22 mouse cellular contexts compared by ENCODE assay signal in the genomic region with DNA sequence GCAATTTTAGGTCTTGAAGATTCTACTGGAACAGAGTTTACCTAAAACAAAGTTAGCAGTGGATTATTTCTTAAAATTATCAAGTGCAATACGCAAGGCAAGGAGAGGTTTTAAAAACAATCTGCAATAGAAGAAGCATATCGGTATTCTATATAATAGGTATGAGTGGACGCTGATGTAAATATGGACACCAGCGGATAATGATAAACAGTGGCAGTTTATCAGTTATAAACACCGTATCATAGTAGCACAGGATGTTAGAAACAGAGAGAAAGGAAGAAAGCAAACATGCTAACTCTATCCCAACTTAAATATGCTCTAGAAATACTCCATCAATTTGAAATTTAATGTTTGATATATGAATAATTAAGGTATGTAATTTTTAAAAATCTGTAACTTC. TPM values are rescaled to one million over a fixed set of nuclear protein-coding genes. Genes with fewer than 3 reads are reported as not detected.
DNase-seq lines count a peak whose midpoint lies in the region; ATAC-seq lines count a peak whose summit lies in the region.
"Had no signal": no experiment of that assay in that cellular context is flagged by ENCODE, and none has a peak within 500 bp of the region (broad histone marks: within the 10 kb centered on the region; RNA-seq: fewer than 3 reads in every experiment).

No protein-coding gene starts in this region.

- H3K9ac ChIP-seq in liver, embryonic 13.5 days = no peak overlapping the region
- no peak overlapping the region for H3K9ac ChIP-seq in liver, embryonic 12.5 days
- no peak overlapping the region for H3K9ac ChIP-seq in liver, embryonic 15.5 days
- no peak overlapping the region for H3K9ac ChIP-seq in liver, embryonic 11.5 days (ENCODE audit: low read depth, low read length)
- H3K9ac ChIP-seq: embryonic facial prominence, embryonic 12.5 days; forebrain, embryonic 13.5 days; forebrain, embryonic 15.5 days had no signal

- H3K4me1 ChIP-seq in liver, embryonic 13.5 days (replicated peaks) = peaks cover 47% of the 10 kb centered on the region
- H3K4me1 ChIP-seq in liver, embryonic 12.5 days = peaks cover 34% of the 10 kb centered on the region
- H3K4me1 ChIP-seq in liver, embryonic 15.5 days (replicated peaks) = peaks cover 38% of the 10 kb centered on the region
- H3K4me1 ChIP-seq in liver, embryonic 11.5 days (replicated peaks; ENCODE audit: control insufficient read depth, insufficient read depth, low read length) = no peaks in the 10 kb centered on the region
- H3K4me1 ChIP-seq: embryonic facial prominence, embryonic 10.5 days; embryonic facial prominence, embryonic 12.5 days; forebrain, embryonic 13.5 days had no signal

- H3K27ac ChIP-seq in liver, embryonic 13.5 days = peak overlapping the region; percentile 75; the same call in 1 of the 2 replicates
- no peak overlapping the region for H3K27ac ChIP-seq in liver, embryonic 12.5 days
- H3K27ac ChIP-seq in liver, embryonic 15.5 days (replicated peaks) = 0 out of 2 replicates have a peak overlapping the region, but pooled peaks have one; percentile 45
- no peak overlapping the region for H3K27ac ChIP-seq in liver, embryonic 11.5 days (ENCODE audit: low read depth, low read length)
- H3K27ac ChIP-seq: embryonic facial prominence, embryonic 10.5 days; embryonic facial prominence, embryonic 12.5 days; forebrain, embryonic 13.5 days; forebrain, embryonic 15.5 days had no signal

- no peak overlapping the region for H3K4me2 ChIP-seq in liver, embryonic 13.5 days
- H3K4me2 ChIP-seq in liver, embryonic 12.5 days = no peak overlapping the region
- H3K4me2 ChIP-seq in liver, embryonic 15.5 days = no peak overlapping the region
- H3K4me2 ChIP-seq in liver, embryonic 11.5 days = no peak overlapping the region
- H3K4me2 ChIP-seq: embryonic facial prominence, embryonic 12.5 days; forebrain, embryonic 13.5 days; forebrain, embryonic 15.5 days had no signal

- H3K36me3 ChIP-seq in liver, embryonic 13.5 days = no peaks in the 10 kb centered on the region
- H3K36me3 ChIP-seq in liver, embryonic 12.5 days = no peaks in the 10 kb centered on the region
- H3K36me3 ChIP-seq in liver, embryonic 15.5 days (replicated peaks) = no peaks in the 10 kb centered on the region
- H3K36me3 ChIP-seq in liver, embryonic 11.5 days (ENCODE audit: control insufficient read depth, insufficient read depth, low read length) = no peaks in the 10 kb centered on the region
- H3K36me3 ChIP-seq: embryonic facial prominence, embryonic 10.5 days; embryonic facial prominence, embryonic 12.5 days; forebrain, embryonic 15.5 days; G1E had no signal

- H3K4me3 ChIP-seq in liver, embryonic 13.5 days (replicated peaks) = no peak overlapping the region
- H3K4me3 ChIP-seq in liver, embryonic 12.5 days = no peak overlapping the region
- no peak overlapping the region for H3K4me3 ChIP-seq in liver, embryonic 15.5 days (replicated peaks)
- H3K4me3 ChIP-seq in liver, embryonic 11.5 days (ENCODE audit: low read depth, low read length) = no peak overlapping the region
- H3K4me3 ChIP-seq: embryonic facial prominence, embryonic 10.5 days; embryonic facial prominence, embryonic 12.5 days; forebrain, embryonic 13.5 days; forebrain, embryonic 15.5 days had no signal

- no peaks in the 10 kb centered on the region for H3K9me3 ChIP-seq in liver, embryonic 13.5 days (replicated peaks)
- H3K9me3 ChIP-seq in liver, embryonic 12.5 days (replicated peaks) = 0 out of 2 replicates have a peak, but pooled peaks cover 4% of the 10 kb centered on the region
- no peaks in the 10 kb centered on the region for H3K9me3 ChIP-seq in liver, embryonic 15.5 days (replicated peaks)
- H3K9me3 ChIP-seq in liver, embryonic 11.5 days (ENCODE audit: control insufficient read depth, low read length) = no peaks in the 10 kb centered on the region
- H3K9me3 ChIP-seq: embryonic facial prominence, embryonic 10.5 days; embryonic facial prominence, embryonic 12.5 days; forebrain, embryonic 13.5 days; forebrain, embryonic 15.5 days; G1E had no signal

- 44% methylated on average over 5 of the region's 5 CpGs for WGBS in liver, embryonic 13.5 days (ENCODE audit: insufficient replicate concordance)
- 58% methylated on average over 5 of the region's 5 CpGs for WGBS in liver, embryonic 12.5 days (ENCODE audit: insufficient replicate concordance)
- WGBS in liver, embryonic 15.5 days (ENCODE audit: insufficient replicate concordance) = 49% methylated on average over 5 of the region's 5 CpGs
- WGBS in liver, embryonic 11.5 days = 72% methylated on average over 5 of the region's 5 CpGs

- peaks cover 14% of the 10 kb centered on the region for H3K27me3 ChIP-seq in liver, embryonic 13.5 days
- H3K27me3 ChIP-seq in liver, embryonic 12.5 days (replicated peaks) = peaks cover 12% of the 10 kb centered on the region
- H3K27me3 ChIP-seq in liver, embryonic 15.5 days = peaks cover 18% of the 10 kb centered on the region
- H3K27me3 ChIP-seq in liver, embryonic 11.5 days (replicated peaks; ENCODE audit: control insufficient read depth, insufficient read depth, low read length) = no peaks in the 10 kb centered on the region; the same call in 1 of the 2 replicates
- H3K27me3 ChIP-seq: forebrain, embryonic 13.5 days; forebrain, embryonic 15.5 days had no signal

- no peak for ATAC-seq in liver, embryonic 13.5 days (ENCODE audit: low read depth)
- ATAC-seq in liver, embryonic 12.5 days = no peak
- no peak for ATAC-seq in liver, embryonic 15.5 days (ENCODE audit: insufficient read depth)
- no peak for ATAC-seq in liver, embryonic 11.5 days (replicated peaks; ENCODE audit: low FRiP score)
- ATAC-seq: activated CD4-positive, CD25-positive, alpha-beta regulatory T cell, adult 4 months; CD4-positive, CD25-positive, alpha-beta regulatory T cell, adult 4 months; forebrain, embryonic 13.5 days; forebrain, embryonic 15.5 days; Patski had no signal

- DNase-seq in liver, embryonic 13.5 days = no peak
- no peak for DNase-seq in liver, embryonic 11.5 days (ENCODE audit: low spot score)
- DNase-seq in neural tube, embryonic 10.5 days (ENCODE audit: extremely low spot score, low spot score) = no peak
- DNase-seq: adrenal gland, adult 8-10 months; adrenal gland, postnatal 14 days; adrenal gland, postnatal 36 days; B cell, adult 2 months; cerebellum, adult 11-12 months; cerebellum, adult 2 months; cerebellum, adult 9-10 months; cerebellum, postnatal 10 days; cerebellum, postnatal 25 days had no signal

RNA-seq across cellular contexts. Expression of a gene that starts 6.3 kb away (rescaled TPM):
- polyA plus RNA-seq in liver, embryonic 13.5 days (2015; fragmentation: Nextera tagmentation; extraction: Ambion mirVana) = 1.8 and 2.3 TPM in 2 replicates
- 2.9 and 3.4 TPM in 2 replicates for polyA plus RNA-seq in liver, embryonic 12.5 days (2016; fragmentation: Nextera tagmentation; extraction: Ambion mirVana)
- polyA plus RNA-seq in liver, embryonic 15.5 days (2015; fragmentation: Nextera tagmentation; extraction: Ambion mirVana) = 1.7 and 2.0 TPM in 2 replicates
- polyA plus RNA-seq in liver, embryonic 11.5 days (2014; fragmentation: Nextera tagmentation; extraction: Ambion mirVana) = 1.9 and 2.6 TPM in 2 replicates
- polyA plus RNA-seq: G1E had no signal

RNA-seq across cellular contexts. Expression of a gene that starts 39.6 kb away (rescaled TPM):
- polyA plus RNA-seq in liver, embryonic 13.5 days (2015; fragmentation: Nextera tagmentation; extraction: Ambion mirVana) = 5.0 and 5.6 TPM in 2 replicates
- 5.0 and 5.9 TPM in 2 replicates for polyA plus RNA-seq in liver, embryonic 12.5 days (2016; fragmentation: Nextera tagmentation; extraction: Ambion mirVana)
- 4.1 and 4.3 TPM in 2 replicates for polyA plus RNA-seq in liver, embryonic 15.5 days (2015; fragmentation: Nextera tagmentation; extraction: Ambion mirVana)
- 5.0 and 5.5 TPM in 2 replicates for polyA plus RNA-seq in liver, embryonic 11.5 days (2014; fragmentation: Nextera tagmentation; extraction: Ambion mirVana)

RNA-seq across cellular contexts. Expression of a gene that starts 39.7 kb away (rescaled TPM):
- polyA plus RNA-seq in liver, embryonic 13.5 days (2015; fragmentation: Nextera tagmentation; extraction: Ambion mirVana) = 0.10 and 0.15 TPM in 2 replicates
- not detected in 2 replicates for polyA plus RNA-seq in liver, embryonic 12.5 days (2016; fragmentation: Nextera tagmentation; extraction: Ambion mirVana)
- polyA plus RNA-seq in liver, embryonic 15.5 days (2015; fragmentation: Nextera tagmentation; extraction: Ambion mirVana) = 0.05 TPM in 2 replicates
- 0.32 and 0.48 TPM in 2 replicates for polyA plus RNA-seq in liver, embryonic 11.5 days (2014; fragmentation: Nextera tagmentation; extraction: Ambion mirVana)
- polyA plus RNA-seq: embryonic facial prominence, embryonic 10.5 days; forebrain, embryonic 15.5 days; G1E had no signal

Comparison
In these comparisons a context has a peak if more than half of its experiments do, and no peak if none do; other contexts are left out.
1. H3K27ac ChIP-seq: peak in liver, embryonic 13.5 days (single experiment) and liver, embryonic 15.5 days (single experiment); none in liver, embryonic 12.5 days (single experiment) and liver, embryonic 11.5 days (single experiment).